ENCODE assay signal across 8 mouse cellular contexts in genomic region chr5:110653686-110654085, GRCm38 (mm10). TPM values are rescaled to one million over a fixed set of nuclear protein-coding genes. Genes with fewer than 3 reads are reported as not detected.
A peak's percentile ranks its signal among the peaks of the same experiment; 100 is the strongest.
DNase-seq lines count a peak whose midpoint lies in the region; ATAC-seq and TF ChIP-seq lines count a peak whose summit lies in the region.

No protein-coding gene starts in this region.

- H3K4me2 ChIP-seq in heart, embryonic 16.5 days (ENCODE audit: low read depth, low read length), result peak overlapping the region; percentile 80

- H3K27ac ChIP-seq in ES-Bruce4 (ENCODE audit: insufficient read depth, low read length), result no peak overlapping the region
- H3K27ac ChIP-seq in heart, embryonic 16.5 days (ENCODE audit: low read length), result no peak overlapping the region

- intact Hi-C loops in heart, postnatal 25 days (cut with DNase I), result loop anchor here (10.0 kb wide), 1 partner anchor 601 kb away; no protein-coding TSS in a partner anchor

- no peaks in the 10 kb centered on the region for H3K27me3 ChIP-seq in ES-Bruce4 (ENCODE audit: control insufficient read depth, insufficient read depth, low read length, poor library complexity, severe bottlenecking)
- H3K27me3 ChIP-seq in heart, embryonic 16.5 days (ENCODE audit: control insufficient read depth, insufficient read depth, low read length), result no peaks in the 10 kb centered on the region

- H3K4me1 ChIP-seq in ES-Bruce4 (ENCODE audit: control insufficient read depth, insufficient read depth, low read length), result no peaks in the 10 kb centered on the region
- H3K4me1 ChIP-seq in heart, embryonic 16.5 days (ENCODE audit: control insufficient read depth, insufficient read depth, low read length), result peaks cover 13% of the 10 kb centered on the region

- TF ChIP-seq EP300 in ES-Bruce4 (IDR thresholded peaks at IDR 0.05; ENCODE audit: insufficient read depth, low read depth, low read length), result no peak

- under 1% methylated on average over 37 of the region's 37 CpGs for WGBS in heart, embryonic 16.5 days

- H3K36me3 ChIP-seq in ES-Bruce4 (ENCODE audit: control insufficient read depth, insufficient read depth, low read length, poor library complexity, severe bottlenecking), result peaks cover 46% of the 10 kb centered on the region
- peaks cover 45% of the 10 kb centered on the region for H3K36me3 ChIP-seq in heart, embryonic 16.5 days (ENCODE audit: control insufficient read depth, insufficient read depth)

- TF ChIP-seq CTCF in ES-Bruce4 (IDR thresholded peaks at IDR 0.05; ENCODE audit: low read depth, low read length), result no peak

- H3K9ac ChIP-seq in ES-Bruce4 (ENCODE audit: low read depth, poor library complexity, severe bottlenecking), result peak overlapping the region; percentile 76
- peak overlapping the region; percentile 93 for H3K9ac ChIP-seq in heart, embryonic 16.5 days (ENCODE audit: low read length)

- TF ChIP-seq POLR2A in ES-Bruce4 (IDR thresholded peaks at IDR 0.05; ENCODE audit: insufficient read depth, low read length), result no peak

- peak; percentile 19; the same call in 1 of the 2 replicates for ATAC-seq in heart, embryonic 16.5 days (replicated peaks; ENCODE audit: extremely low read depth, insufficient read depth, low FRiP score)

- peak overlapping the region; percentile 86 for H3K4me3 ChIP-seq in ES-Bruce4 (ENCODE audit: low read depth, low read length)
- H3K4me3 ChIP-seq in heart, embryonic 16.5 days (ENCODE audit: low read length), result peak overlapping the region; percentile 96

- H3K9me3 ChIP-seq in ES-Bruce4 (replicated peaks; ENCODE audit: control insufficient read depth, insufficient read depth, low read length, poor library complexity, severe bottlenecking), result no peaks in the 10 kb centered on the region
- no peaks in the 10 kb centered on the region for H3K9me3 ChIP-seq in heart, embryonic 16.5 days (replicated peaks; ENCODE audit: control insufficient read depth, low read length)

- peak; percentile 6 for DNase-seq in heart, adult 8-10 months (ENCODE audit: low spot score)
- DNase-seq in heart, postnatal 25 days (ENCODE audit: low spot score), result no peak
- peak; percentile 3 for DNase-seq in lung, postnatal 25 days (ENCODE audit: low spot score)
- DNase-seq in right cerebral cortex, postnatal 25 days, result no peak
- no peak for DNase-seq in gastrocnemius, adult 8-10 months (ENCODE audit: low spot score in 2 of 2)
- DNase-seq in frontal cortex, postnatal 36 days (ENCODE audit: low spot score in 2 of 2), result no peak

RNA-seq across cellular contexts. Expression of gene Ddx51, which starts 0.4 kb away (rescaled TPM):
- total RNA-seq in heart, adult 8-10 months (2022), result 10 to 100 TPM in 3 of 4 experiments, 1 to 10 TPM in 1; 9.1 to 11.4 (median 10.9) TPM
- 1 to 10 TPM; 8.6 to 9.7 TPM for total RNA-seq in heart, postnatal 25 days (2021)
- 15.4 and 25.3 TPM in 2 replicates for polyA plus RNA-seq in ES-Bruce4 (2011; ENCODE audit: insufficient read depth, insufficient read length, low read depth, missing spikeins)
- 13.9 and 14.8 TPM in 2 replicates for polyA plus RNA-seq in heart, embryonic 16.5 days (2015; fragmentation: Nextera tagmentation; extraction: Ambion mirVana)
- 1 to 10 TPM; 5.7 to 9.7 (median 7.3) TPM for total RNA-seq in gastrocnemius, adult 8-10 months (2022)

RNA-seq across cellular contexts. Expression of gene Noc4l, which starts 0.5 kb away (rescaled TPM):
- total RNA-seq in heart, adult 8-10 months (2022), result 10 to 100 TPM; 12.7 to 13.9 (median 13.6) TPM
- total RNA-seq in heart, postnatal 25 days (2021), result 10 to 100 TPM; 11.8 to 12.3 TPM
- 53.3 and 55.5 TPM in 2 replicates for polyA plus RNA-seq in ES-Bruce4 (2011; ENCODE audit: insufficient read depth, insufficient read length, low read depth, missing spikeins)
- polyA plus RNA-seq in heart, embryonic 16.5 days (2015; fragmentation: Nextera tagmentation; extraction: Ambion mirVana), result 32.8 and 36.2 TPM in 2 replicates
- total RNA-seq in gastrocnemius, adult 8-10 months (2022), result 10 to 100 TPM; 14.3 to 16.9 (median 15.0) TPM

Comparison
In these comparisons a context has a peak if more than half of its experiments do, and no peak if none do; other contexts are left out.
1. DNase-seq: peak in heart, adult 8-10 months (single experiment) and lung, postnatal 25 days (single experiment); none in heart, postnatal 25 days (single experiment), right cerebral cortex, postnatal 25 days (single experiment), gastrocnemius, adult 8-10 months (0 of 2) and frontal cortex, postnatal 36 days (0 of 2).